Mouse (Mus musculus) CH12.LX (cell line): ENCODE measurements around the gene Tsks. TPM values are rescaled to one million over a fixed set of nuclear protein-coding genes. Genes with fewer than 3 reads are reported as not detected.

Experiments used
- DNase-seq: peaks from one replicate; pipeline ENCODE4 v3.0.0-alpha.2; 2013; ENCODE audit errors: extremely low read depth
- H3K27ac ChIP-seq: 2 replicates; pipeline ENCODE4 v1.5.1; 2012; ENCODE audit warnings: low read depth, mild to moderate bottlenecking, control low read depth, moderate library complexity; ENCODE audit not compliant: insufficient read depth
- H3K27me3 ChIP-seq: replicated peaks from 2 replicates; pipeline ENCODE3; 2012; ENCODE audit warnings: inconsistent platforms
- H3K36me3 ChIP-seq, 2 experiments: replicated peaks in 1 of 2; 2 replicates each; pipeline versions ENCODE3 to v1.6.1; 2012; ENCODE audit warnings: inconsistent platforms in 1 of 2, low read length in 1 of 2, mild to moderate bottlenecking in 1 of 2, mixed read lengths in 1 of 2, moderate library complexity in 1 of 2; ENCODE audit not compliant: control insufficient read depth in 1 of 2, insufficient read depth in 1 of 2
- H3K4me1 ChIP-seq, 2 experiments: 2 replicates each; pipeline ENCODE4 v1.6.1; 2012; ENCODE audit warnings: inconsistent platforms in 1 of 2, moderate library complexity in 1 of 2; ENCODE audit not compliant: insufficient read depth in 2 of 2, control insufficient read depth in 1 of 2
- H3K4me2 ChIP-seq: 2 replicates; pipeline ENCODE4 v1.6.1; 2012; ENCODE audit warnings: low read depth, mild to moderate bottlenecking, control low read depth; ENCODE audit not compliant: poor library complexity, insufficient read depth, severe bottlenecking
- H3K4me3 ChIP-seq, 3 experiments: fragments of 150-350 bp in 1 of 3; sonication (generic) in 1 of 3; replicated peaks in 1 of 3; 2 replicates each; pipeline versions ENCODE3 to v1.5.1; 2011 to 2012; ENCODE audit warnings: low read depth in 2 of 3, low read length in 2 of 3, mild to moderate bottlenecking in 2 of 3, moderate library complexity in 2 of 3, control low read depth in 1 of 3, improper control_type of control experiment in 1 of 3, inconsistent platforms in 1 of 3, mixed read lengths in 1 of 3; ENCODE audit not compliant: poor library complexity in 1 of 3
- H3K79me2 ChIP-seq: replicated peaks from 2 replicates; pipeline ENCODE4 v1.6.1; 2012; ENCODE audit warnings: mild to moderate bottlenecking, moderate library complexity; ENCODE audit not compliant: control insufficient read depth, poor library complexity, insufficient read depth, severe bottlenecking; ENCODE audit errors: extremely low read depth
- H3K9ac ChIP-seq: 2 replicates; pipeline ENCODE4 v1.6.1; 2012; ENCODE audit warnings: low read depth, mild to moderate bottlenecking, control low read depth, moderate library complexity; ENCODE audit not compliant: insufficient read depth
- H3K9me3 ChIP-seq: replicated peaks from 2 replicates; pipeline ENCODE3; 2012; ENCODE audit warnings: low read length, inconsistent platforms, mixed read lengths
- BHLHE40 ChIP-seq: IDR thresholded peaks from 2 replicates; pipeline ENCODE4 v1.6.1; 2011; ENCODE audit warnings: mild to moderate bottlenecking, low read depth, low read length, improper control_type of control experiment
- CHD1 ChIP-seq: IDR thresholded peaks from 2 replicates; pipeline ENCODE4 v1.6.1; 2012; ENCODE audit warnings: low read depth, low read length, improper control_type of control experiment, inconsistent platforms
- GABPA ChIP-seq: IDR thresholded peaks from 2 replicates; pipeline ENCODE4 v1.6.1; 2012; ENCODE audit warnings: low read depth, low read length, improper control_type of control experiment, inconsistent platforms; ENCODE audit not compliant: insufficient replicate concordance
- HCFC1 ChIP-seq: IDR thresholded peaks from 2 replicates; pipeline ENCODE4 v1.6.1; 2012; ENCODE audit warnings: low read depth, mild to moderate bottlenecking, inconsistent platforms, low read length, improper control_type of control experiment
- JUN ChIP-seq: IDR thresholded peaks from 2 replicates; pipeline ENCODE4 v1.6.1; 2011; ENCODE audit warnings: low read depth, mild to moderate bottlenecking, low read length, improper control_type of control experiment, moderate library complexity; ENCODE audit not compliant: insufficient read depth
- JUND ChIP-seq: conservative IDR thresholded peaks from 2 replicates; pipeline ENCODE4 v1.6.1; 2011; ENCODE audit warnings: low read depth, low read length, improper control_type of control experiment
- KAT2A ChIP-seq: IDR thresholded peaks from 2 replicates; pipeline ENCODE4 v1.6.1; 2012; ENCODE audit warnings: low read length, improper control_type of control experiment, inconsistent platforms; ENCODE audit not compliant: insufficient replicate concordance
- MAX ChIP-seq: IDR thresholded peaks from 2 replicates; pipeline ENCODE4 v1.6.1; 2011; ENCODE audit warnings: low read length, improper control_type of control experiment
- MAZ ChIP-seq: IDR thresholded peaks from 2 replicates; pipeline ENCODE4 v1.6.1; 2012; ENCODE audit warnings: low read depth, mild to moderate bottlenecking, inconsistent platforms, low read length, improper control_type of control experiment, moderate library complexity
- MXI1 ChIP-seq: IDR thresholded peaks from 2 replicates; pipeline ENCODE4 v1.6.1; 2011; ENCODE audit warnings: mild to moderate bottlenecking, low read depth, low read length, improper control_type of control experiment
- MYC ChIP-seq: IDR thresholded peaks from 2 replicates; pipeline ENCODE4 v1.6.1; 2011; ENCODE audit warnings: low read depth, mild to moderate bottlenecking, improper control_type of control experiment, low read length
- NRF1 ChIP-seq: IDR thresholded peaks from 2 replicates; pipeline ENCODE4 v1.6.1; 2014; ENCODE audit warnings: low read depth, mild to moderate bottlenecking, inconsistent platforms, low read length, improper control_type of control experiment, moderate library complexity
- POLR2A ChIP-seq: IDR thresholded peaks from 2 replicates; pipeline ENCODE4 v1.6.1; 2011; ENCODE audit warnings: low read depth, mild to moderate bottlenecking, improper control_type of control experiment, low read length
- RAD21 ChIP-seq: IDR thresholded peaks from 2 replicates; pipeline ENCODE4 v1.6.1; 2011; ENCODE audit warnings: low read depth, mild to moderate bottlenecking, low read length, improper control_type of control experiment, moderate library complexity
- RCOR1 ChIP-seq: conservative IDR thresholded peaks from 2 replicates; pipeline ENCODE4 v1.6.1; 2012; ENCODE audit warnings: low read depth, mild to moderate bottlenecking, inconsistent platforms, low read length, improper control_type of control experiment
- TBP ChIP-seq: conservative IDR thresholded peaks from 2 replicates; pipeline ENCODE4 v1.6.1; 2011; ENCODE audit warnings: low read depth, low read length, improper control_type of control experiment
- USF1 ChIP-seq: IDR thresholded peaks from 2 replicates; pipeline ENCODE4 v1.6.1; 2014; ENCODE audit warnings: low read depth, mild to moderate bottlenecking, inconsistent platforms, low read length, improper control_type of control experiment
- ZC3H11A ChIP-seq: IDR thresholded peaks from 2 replicates; pipeline ENCODE4 v1.6.1; 2012; ENCODE audit warnings: low read depth, mild to moderate bottlenecking, inconsistent platforms, low read length, improper control_type of control experiment
- ZMIZ1 ChIP-seq: IDR thresholded peaks from 2 replicates; pipeline ENCODE4 v1.6.1; 2012; ENCODE audit warnings: low read depth, mild to moderate bottlenecking, inconsistent platforms, low read length, improper control_type of control experiment
- ZNF384 ChIP-seq: IDR thresholded peaks from 2 replicates; pipeline ENCODE4 v1.6.1; 2012; ENCODE audit warnings: low read depth, low read length, improper control_type of control experiment, inconsistent platforms
- dilution Hi-C: fragments of 300-500 bp; cut with MboI; formaldehyde crosslinking; loops from 2 replicates; pipeline ENCODE4 v1.14.3; 2020; ENCODE audit warnings: low sequenced_read_pairs; ENCODE audit not compliant: extremely low pct_unique_long_range_greater_than_20kb, extremely low pct_ligation_motif_present
- in situ Hi-C: fragments of 300-500 bp; cut with MboI; formaldehyde crosslinking; loops from 3 replicates; pipeline ENCODE4 v1.14.3; 2019; ENCODE audit warnings: low sequenced_read_pairs, low pct_ligation_motif_present, low pct_unique_long_range_greater_than_20kb, mixed read lengths
- polyA plus RNA-seq: library from polyadenylated mRNA; unstranded; fragments of >175 nt; gene quantifications from 2 replicates; pipeline ENCODE4 v1.2.1, GENCODE M21; 2012; ENCODE audit warnings: low read depth; ENCODE audit not compliant: insufficient read length
- total RNA-seq, 2 experiments: library from RNA; depleted of rRNA; stranded (reverse); fragments of 300-350 nt in 1 of 2; fragments of >200 nt in 1 of 2; gene quantifications; 2 replicates each; pipeline ENCODE4 v1.2.3; 2012 to 2014

The Tsks gene
- total and polyA plus RNA-seq, 3 experiments, result not detected

DNA sequence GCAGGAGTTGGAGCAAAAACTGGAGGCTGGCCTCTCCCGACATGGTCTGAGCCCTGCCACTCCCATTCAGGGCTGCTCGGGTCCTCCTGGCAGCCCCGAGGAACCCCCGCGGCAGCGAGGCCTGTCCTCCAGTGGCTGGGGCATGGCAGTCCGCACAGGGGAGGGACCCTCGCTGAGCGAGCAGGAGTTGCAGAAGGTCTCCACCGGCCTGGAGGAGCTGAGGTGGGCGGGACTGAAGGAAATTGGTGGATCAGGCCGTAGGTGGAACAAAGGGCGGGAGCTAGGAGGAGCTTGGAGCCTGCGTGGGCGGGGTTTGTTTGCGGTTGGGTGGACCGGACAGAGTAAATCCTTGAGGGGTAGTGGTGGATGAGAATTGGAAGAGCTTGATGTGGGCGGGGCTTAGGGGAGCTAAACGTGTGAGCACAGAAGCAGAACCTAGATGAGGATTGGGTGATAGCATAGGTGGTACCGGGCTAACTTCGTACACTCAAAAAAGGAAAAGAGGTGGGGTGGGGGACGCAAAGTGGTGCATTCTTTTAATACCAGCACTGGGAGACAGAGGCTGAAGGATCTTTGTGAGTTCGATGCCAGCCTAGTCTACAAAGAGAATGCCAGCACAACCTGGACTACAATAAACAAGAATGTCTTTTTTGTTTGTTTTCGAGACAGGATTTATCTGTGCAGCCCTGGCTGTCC lies 9.8 kb downstream of the Tsks start:
- Histone ChIP-seq H3K79me2 (no peaks in the 10 kb centered on the region), H3K4me3 (peak overlapping the region in 2 of 3 experiments; percentile 41 to 47), H3K27me3 (peaks cover 39% of the 10 kb centered on the region), H3K9me3 (no peaks in the 10 kb centered on the region), H3K36me3 (peaks cover 0 to 13% of the 10 kb centered on the region in 2 experiments), H3K27ac (no peak overlapping the region), H3K4me2 (peak overlapping the region; percentile 93), H3K9ac (peak overlapping the region; percentile 39; the same call in 1 of the 2 replicates), H3K4me1 (peaks cover 3 to 16% of the 10 kb centered on the region in 2 experiments; a peak in 3 of 4 replicates)
- TF ChIP-seq TBP, result 0 out of 2 replicates have a peak, but pooled peaks have one; percentile 59
- TF ChIP-seq NRF1, result peak; percentile 53; the same call in 1 of the 2 replicates
- TF ChIP-seq JUND, result no peak
- dilution Hi-C loops (no loop called here), in situ Hi-C loops (loop anchor here (10.0 kb wide), 2 partner anchors 98 to 208 kb away; partner anchors contain the start of genes Pnkp and Vrk3)
- DNase-seq, result peak; percentile 90

DNA sequence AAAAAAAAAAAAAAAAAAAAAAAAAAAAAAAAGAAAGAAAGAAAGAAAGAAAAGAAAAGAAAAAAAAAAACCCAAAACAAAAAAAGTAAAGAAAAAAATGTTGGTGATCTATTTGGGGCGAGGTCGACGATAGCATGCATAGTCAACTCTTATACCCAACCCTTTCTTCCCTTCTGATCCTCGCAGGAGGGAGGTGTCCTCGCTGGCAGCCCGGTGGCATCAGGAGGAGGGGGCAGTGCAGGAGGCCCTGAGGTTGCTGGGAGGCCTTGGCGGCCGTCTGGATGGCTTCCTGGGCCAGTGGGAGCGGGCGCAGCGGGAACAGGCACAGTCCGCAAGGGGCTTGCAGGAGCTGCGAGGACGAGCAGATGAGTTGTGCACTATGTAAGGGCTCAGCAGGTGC lies 10.6 kb downstream of the Tsks start:
- Histone ChIP-seq H3K79me2 (no peaks in the 10 kb centered on the region), H3K9me3 (no peaks in the 10 kb centered on the region), H3K27ac (no peak overlapping the region), H3K4me3 (no peak overlapping the region), H3K36me3 (peaks cover 0 to 13% of the 10 kb centered on the region in 2 experiments), H3K4me1 (peaks cover 3 to 16% of the 10 kb centered on the region in 2 experiments; a peak in 3 of 4 replicates), H3K9ac (no peak overlapping the region), H3K27me3 (peaks cover 37% of the 10 kb centered on the region), H3K4me2 (no peak overlapping the region)
- in situ Hi-C loops (loop anchor here (10.0 kb wide), 2 partner anchors 99 to 209 kb away; partner anchors contain the start of genes Pnkp and Vrk3), dilution Hi-C loops (no loop called here)
- no peak for DNase-seq
- TF ChIP-seq KAT2A, result no peak
- TF ChIP-seq POLR2A, result no peak
- TF ChIP-seq CHD1, result no peak
- no peak for TF ChIP-seq GABPA

DNA sequence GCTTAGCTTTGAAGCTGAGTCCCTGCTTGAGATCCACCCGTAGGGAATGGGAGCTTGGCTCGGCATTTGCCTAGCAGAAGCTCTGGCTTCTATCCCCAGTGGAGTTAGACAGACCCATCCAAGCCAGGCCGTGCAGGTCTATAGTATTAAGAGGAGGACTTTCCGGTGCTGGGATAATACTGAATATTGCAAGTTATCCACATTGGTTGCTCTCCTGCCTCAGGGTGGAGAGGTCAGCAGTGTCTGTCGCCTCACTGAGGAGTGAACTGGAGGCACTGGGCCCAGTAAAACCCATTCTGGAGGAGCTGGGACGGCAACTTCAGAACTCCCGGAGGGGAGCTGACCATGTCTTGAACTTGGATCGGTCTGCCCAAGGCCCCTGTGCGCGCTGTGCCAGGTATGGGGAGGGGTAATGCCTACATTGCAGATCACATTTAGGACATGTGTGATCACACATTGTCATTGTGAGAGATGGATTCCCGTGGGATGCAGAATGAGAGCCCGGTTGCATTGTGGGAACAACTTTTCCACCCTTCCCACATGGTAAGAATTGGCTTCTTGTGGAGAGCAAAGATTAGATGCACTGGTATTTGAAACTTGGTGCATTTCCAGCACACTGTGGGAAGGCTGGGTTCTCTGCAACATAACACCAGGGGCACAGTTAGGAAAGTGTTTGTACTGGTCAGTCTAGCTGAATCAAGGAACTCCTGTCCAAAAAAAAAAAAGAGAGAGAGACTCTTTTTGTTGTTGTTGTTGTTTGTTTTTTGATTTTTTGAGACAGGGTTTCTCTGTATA lies 11.3 kb downstream of the Tsks start:
- in situ Hi-C loops, result loop anchor here (10.0 kb wide), 2 partner anchors 99 to 209 kb away; partner anchors contain the start of genes Pnkp and Vrk3
- no peak for DNase-seq
- no peaks in the 10 kb centered on the region for H3K79me2 ChIP-seq
- H3K4me2 ChIP-seq, result no peak overlapping the region
- dilution Hi-C loops, result no loop called here
- H3K9ac ChIP-seq, result no peak overlapping the region
- peaks cover 0 to 20% of the 10 kb centered on the region in 2 experiments for H3K36me3 ChIP-seq
- H3K4me1 ChIP-seq, result peaks cover 3 to 16% of the 10 kb centered on the region in 2 experiments; a peak in 3 of 4 replicates
- no peaks in the 10 kb centered on the region for H3K9me3 ChIP-seq
- peaks cover 32% of the 10 kb centered on the region for H3K27me3 ChIP-seq
- H3K27ac ChIP-seq, result no peak overlapping the region
- TF ChIP-seq JUN (no peak), BHLHE40 (no peak), KAT2A (no peak), USF1 (no peak), ZNF384 (no peak), NRF1 (no peak), GABPA (no peak), RAD21 (no peak), ZC3H11A (no peak), MXI1 (no peak), MAX (no peak), MYC (no peak), ZMIZ1 (no peak), RCOR1 (no peak), HCFC1 (no peak), JUND (no peak), TBP (no peak), MAZ (no peak)
- no peak overlapping the region for H3K4me3 ChIP-seq
